Mouse (Mus musculus): ENCODE measurements around the gene Rab6b. TPM values are rescaled to one million over a fixed set of nuclear protein-coding genes. Genes with fewer than 3 reads are reported as not detected.
"Not testable (repeated sequence)": the region's sequence is repeated elsewhere in the genome, so short reads cannot be mapped to it uniquely, and the experiment has no call there.

Rab6b gene
- total RNA-seq, 2 experiments from 2014 or later: 2.8 to 3.0 TPM

DNA sequence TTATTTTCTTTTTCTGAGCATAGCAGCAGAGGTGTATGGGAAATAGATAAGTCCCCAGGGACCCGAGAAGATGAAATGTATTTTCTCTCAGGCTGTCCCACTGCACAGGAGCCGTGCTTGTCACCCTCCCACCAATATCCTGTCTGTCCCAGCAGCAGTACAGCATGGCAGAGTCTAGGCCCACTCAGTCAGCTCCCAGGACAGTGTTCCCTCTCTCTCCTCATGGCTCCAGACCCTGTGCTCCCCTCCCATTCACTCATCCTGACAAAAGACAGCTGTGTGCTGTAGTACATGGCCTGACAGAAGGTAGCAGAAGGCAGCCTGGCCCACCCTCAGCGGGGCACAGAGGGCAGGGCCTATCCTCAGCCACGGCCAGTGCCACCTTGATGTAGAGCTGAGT, 32.3 kb downstream of the Rab6b start:
- DNase-seq: no peak

DNA sequence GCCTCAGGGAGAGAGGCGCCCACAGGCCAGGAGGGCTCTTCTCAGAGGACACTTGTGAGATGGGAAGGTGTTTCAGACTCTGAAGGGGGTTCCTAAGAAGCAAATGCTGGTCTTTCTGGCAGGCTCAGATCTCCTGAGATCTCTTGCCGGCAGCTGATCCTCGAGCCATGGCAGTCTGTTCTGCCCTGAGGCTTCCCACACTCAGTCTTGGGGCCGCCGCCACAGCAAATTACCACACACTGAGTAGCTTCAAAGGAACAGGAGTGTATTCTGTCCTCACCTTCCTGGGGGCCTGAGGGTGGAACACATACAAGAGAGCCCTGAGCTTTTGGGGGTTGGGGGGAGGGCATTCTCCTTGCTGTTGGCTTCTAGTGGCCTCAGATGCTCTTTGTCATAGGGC, 33.8 kb downstream of the Rab6b start:
- DNase-seq: no peak

DNA sequence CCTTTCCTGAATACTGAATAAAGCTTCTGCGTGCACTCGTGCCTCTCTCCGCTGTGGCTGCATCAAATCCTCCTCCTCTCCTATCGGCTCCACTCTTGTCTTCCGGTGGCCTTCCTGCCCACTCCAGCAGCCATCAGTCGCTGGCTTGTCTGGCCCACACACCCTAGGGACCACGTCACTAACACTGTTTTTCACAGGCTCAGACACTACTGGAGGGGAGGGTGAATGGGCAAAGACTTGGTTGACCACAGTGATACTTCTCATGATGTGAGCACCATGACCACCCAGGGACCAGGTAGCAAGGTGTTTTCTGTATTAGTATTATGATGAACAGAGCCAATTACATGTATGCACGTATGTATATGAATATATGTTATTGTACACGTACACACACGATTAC, 34.7 kb downstream of the Rab6b start:
- no peak for DNase-seq

DNA sequence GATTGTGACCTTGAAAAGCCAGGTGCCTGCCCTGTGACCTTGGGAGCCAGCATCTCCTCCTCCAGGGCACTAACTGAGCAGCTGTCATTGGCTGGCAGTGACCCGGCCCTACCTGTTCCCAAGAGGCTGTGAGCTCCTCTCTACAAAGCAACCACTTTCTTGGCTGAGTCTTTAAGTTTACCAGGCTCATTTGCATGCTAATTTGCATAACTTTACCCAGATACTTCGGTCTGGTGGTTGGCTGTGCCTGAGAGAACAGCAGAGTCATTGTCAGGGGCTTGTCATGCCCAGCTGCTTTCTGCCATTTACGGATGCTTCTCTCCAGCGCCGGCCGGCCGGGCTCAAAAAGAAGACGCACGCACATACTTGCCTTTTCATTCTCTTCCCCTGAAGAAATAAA, 35.1 kb downstream of the Rab6b start:
- no peak for DNase-seq

DNA sequence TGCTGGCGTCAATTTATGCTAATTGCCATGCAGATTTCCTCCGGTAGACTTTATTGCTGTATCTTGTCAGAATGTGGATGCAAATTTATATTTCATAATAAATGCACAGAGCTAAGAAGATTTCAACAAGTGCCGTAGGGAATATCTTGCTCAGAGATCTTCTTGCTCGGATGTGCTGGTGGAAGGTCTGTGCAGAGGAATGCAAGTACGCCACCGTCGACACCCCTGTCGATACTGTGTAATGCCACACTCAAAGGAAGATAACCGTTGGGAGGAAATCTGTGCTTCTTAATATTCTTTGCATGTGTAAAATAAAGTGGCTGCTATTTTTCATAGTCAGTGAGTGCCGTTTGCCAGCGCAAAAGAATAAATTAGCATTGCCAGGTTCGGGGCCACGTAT, 35.5 kb downstream of the Rab6b start:
- no peak for DNase-seq

DNA sequence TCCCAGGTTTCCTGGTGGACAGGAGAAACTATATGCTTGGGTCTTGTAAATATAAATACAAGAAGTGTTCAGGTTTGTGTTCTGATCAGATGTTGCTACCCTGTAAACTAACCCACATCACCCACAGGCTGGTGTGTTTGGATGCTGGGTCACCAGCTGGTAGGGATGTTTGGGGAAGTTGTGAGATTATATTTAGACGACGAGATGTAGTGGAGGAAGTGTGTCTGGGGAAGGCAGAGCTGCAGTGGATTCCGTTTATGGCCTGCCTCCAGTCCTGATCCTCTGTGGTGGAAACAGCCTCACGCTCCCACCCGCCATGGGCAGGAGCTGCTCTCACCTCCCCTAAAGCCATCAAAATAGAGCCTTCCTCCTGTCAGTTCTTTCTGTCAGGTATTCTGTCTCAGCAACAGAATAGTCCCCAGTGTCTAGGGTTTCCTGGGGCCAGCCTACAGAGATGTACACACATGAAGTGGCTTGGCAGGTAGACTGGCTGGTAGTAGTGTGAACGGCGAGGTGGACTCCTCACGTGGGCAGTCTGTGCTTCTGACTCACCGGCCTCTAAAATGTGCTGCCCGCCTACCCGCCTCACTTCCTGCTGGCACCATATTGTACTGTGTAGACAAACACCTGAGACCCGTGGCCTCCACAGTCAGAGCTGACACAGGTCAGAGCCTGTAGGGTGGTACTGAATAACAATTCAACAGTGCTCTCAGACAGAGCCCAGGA, 37.6 kb downstream of the Rab6b start:
- no peak for DNase-seq

GRCm38 (mm10) chr9:103153286-103153685, 41.7 kb downstream of the Rab6b start:
- no peak for DNase-seq

- no peak for DNase-seq
Observed at GRCm38 (mm10) chr9:103154568-103154967, 43.0 kb downstream of the Rab6b start.

GRCm38 (mm10) chr9:103155158-103155557, 43.6 kb downstream of the Rab6b start:
- DNase-seq: not testable (repeated sequence)

- DNase-seq: no peak
Observed at GRCm38 (mm10) chr9:103163806-103164205, 52.2 kb downstream of the Rab6b start.

DNA sequence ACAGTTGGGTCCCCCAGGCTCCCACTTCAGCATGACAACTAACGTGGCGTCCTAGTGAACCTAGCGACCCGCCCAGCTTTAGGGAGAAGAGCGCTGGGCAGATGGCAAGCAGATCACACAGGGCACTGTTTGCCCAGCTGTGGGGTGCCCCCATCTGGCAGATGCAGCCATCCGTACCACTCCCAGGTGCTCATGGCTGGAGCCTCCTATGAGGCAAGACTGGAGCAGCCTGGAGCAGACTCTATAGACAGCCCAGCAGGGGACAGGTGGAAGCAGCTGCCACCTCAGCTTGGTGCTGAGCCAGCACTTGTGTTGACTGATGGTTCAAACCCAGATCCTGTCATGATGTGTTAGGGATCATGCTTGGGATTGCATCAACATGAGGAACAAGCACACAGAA, 56.5 kb downstream of the Rab6b start:
- DNase-seq: no peak

- no peak for DNase-seq
Observed at GRCm38 (mm10) chr9:103168771-103169170, 57.2 kb downstream of the Rab6b start.

- DNase-seq: peak; percentile 59 to 63
Observed at GRCm38 (mm10) chr9:103174771-103175519, 63.4 kb downstream of the Rab6b start.

- no peak for DNase-seq
Observed at GRCm38 (mm10) chr9:103175692-103176091, 64.1 kb downstream of the Rab6b start.

DNA sequence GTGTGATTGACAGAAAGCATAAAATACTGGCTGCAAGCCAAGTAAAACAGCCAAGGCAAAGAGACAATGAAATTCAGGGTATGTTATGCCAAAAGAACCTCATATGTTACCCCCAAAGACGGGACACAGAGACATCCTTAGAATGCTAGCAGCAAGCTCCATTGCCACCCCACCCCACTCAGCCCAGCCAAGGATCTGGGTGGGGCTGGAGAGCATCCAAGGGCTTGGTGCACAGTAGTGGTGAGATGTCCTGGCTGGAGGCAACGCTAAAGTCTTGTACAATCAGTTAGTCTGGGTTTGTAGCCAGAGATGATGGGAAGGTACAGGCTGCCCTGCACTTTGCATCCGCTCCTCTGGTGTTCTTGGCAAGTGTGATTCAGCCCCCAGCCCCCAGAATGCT, 68.7 kb downstream of the Rab6b start:
- peak; percentile 28 to 55 for DNase-seq

DNA sequence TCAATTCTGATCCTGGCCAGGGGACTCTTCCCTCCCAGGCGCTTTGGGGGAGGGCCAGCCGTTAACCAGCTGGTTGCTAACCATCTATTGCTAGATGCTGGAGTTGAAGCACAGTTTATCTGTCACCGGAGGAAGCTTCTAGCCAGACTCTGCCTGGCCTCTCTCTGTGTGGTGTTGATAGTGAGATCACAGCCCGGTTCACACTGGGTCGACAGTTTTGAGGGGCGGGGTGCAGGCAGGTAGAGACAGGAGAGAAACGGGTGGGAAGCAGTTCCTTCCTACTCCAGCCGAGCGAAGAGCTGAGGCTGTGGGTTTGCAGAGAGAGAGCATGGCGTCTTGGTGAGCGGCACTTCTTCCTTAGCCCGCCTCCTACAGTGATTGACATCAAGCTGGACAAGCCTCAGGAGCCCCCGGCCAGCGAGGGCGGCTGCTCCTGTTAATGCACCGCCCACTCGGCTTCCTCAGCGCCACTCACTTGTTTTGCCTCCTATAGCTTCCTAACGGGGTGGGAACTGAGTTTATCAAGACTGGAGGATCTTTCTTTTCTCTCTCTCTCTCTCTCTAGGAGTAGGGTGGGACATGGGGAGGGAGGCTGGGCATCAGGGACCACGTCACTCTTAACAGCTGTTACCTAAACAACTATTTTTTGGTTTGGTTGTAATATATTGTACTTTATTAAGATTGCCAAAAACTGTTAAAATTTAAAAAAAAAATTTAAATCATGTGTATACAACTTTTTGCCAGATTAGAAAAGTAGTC, 69.4 kb downstream of the Rab6b start:
- DNase-seq: peak; percentile 80 to 89

DNA sequence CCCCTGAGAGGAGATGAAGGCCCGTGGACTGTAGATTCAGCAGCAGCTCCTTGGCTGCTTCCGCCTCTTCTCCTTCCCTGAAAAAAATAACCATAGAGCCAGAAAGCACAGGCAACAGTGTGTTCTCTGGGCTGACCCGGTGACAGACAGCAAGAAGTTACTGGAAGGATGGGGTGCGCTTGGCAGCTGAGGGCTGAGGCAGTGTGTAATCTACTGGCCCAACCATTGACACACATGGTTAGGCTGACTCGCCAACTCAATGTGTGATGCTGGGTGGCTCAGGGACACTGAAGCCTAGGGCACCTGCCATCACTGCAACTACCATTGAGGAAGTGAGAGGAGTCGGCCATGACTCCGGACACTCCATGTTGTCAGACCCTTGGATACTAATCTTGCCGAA, 70.3 kb downstream of the Rab6b start:
- no peak for DNase-seq

DNA sequence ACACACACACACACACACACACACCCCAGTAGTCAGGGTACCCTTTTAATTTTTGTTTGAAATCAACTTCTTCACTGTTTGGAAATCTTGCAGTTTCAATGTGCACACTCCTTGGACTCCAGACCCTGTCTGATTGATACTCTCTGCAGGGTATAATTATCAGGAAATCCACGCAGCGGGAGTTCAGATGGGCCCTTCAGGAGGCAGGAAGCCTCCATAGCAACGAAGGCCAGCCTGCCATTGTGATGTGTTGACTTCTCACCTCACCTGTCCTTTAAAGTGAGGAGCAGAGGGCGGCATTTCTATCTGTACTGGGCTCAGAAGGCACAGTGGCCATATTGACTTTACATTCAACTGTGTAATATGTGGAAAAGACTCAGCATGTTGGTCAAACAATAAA, 73.3 kb downstream of the Rab6b start:
- DNase-seq: no peak

DNA sequence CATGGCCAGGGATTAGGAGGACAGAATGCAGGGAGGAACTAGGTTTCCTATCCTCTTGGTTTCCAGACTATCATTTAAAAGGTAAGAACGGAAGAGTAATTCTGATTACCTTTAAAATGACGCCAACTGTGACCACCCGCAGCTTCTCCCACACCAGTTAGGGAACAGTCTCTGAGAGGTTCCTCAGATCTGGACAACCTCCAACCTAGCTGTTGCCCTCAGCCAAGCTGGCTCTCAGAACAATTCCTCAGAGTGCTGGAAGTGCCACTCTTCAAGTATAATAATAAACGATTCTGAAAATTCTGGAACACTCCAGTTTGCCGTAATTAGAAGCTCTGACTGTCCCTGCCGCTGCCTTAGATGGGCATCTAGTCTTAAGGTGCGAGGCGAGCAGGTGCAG, 74.4 kb downstream of the Rab6b start:
- no peak for DNase-seq

- DNase-seq: peak in 1 of 2 experiments; percentile 24
Observed at GRCm38 (mm10) chr9:103186747-103187146, 75.2 kb downstream of the Rab6b start.

GRCm38 (mm10) chr9:103188416-103188815, 76.8 kb downstream of the Rab6b start:
- peak; percentile 16 to 40 for DNase-seq

GRCm38 (mm10) chr9:103201561-103202260, 90.1 kb downstream of the Rab6b start, which contains the start of gene Srprb:
TSS of gene Srprb (minus strand) at chr9:103202137.
- DNase-seq: peak; percentile 96 to 97
